Mouse (Mus musculus) liver, embryonic 14.5 days (tissue): Measurements from ENCODE around the gene Alyref.

Source experiments
- CTCF ChIP-seq: IDR thresholded peaks from 2 replicates; pipeline ENCODE4 v1.5.1; 2016; ENCODE audit warnings: antibody characterized with exemption, low read depth, control low read depth
- EP300 ChIP-seq: IDR thresholded peaks from 2 replicates; pipeline ENCODE4 v1.6.1; 2016; ENCODE audit warnings: antibody characterized with exemption, low read depth

- TF ChIP-seq EP300 = no peak
- no peak for TF ChIP-seq CTCF
Measured at GRCm38 (mm10) chr11:120608241-120609034, 10.3 kb upstream of the Alyref start, which contains the start of gene Npb.
